Mouse (Mus musculus) skeletal muscle tissue, adult 2 months (tissue): Measurements from ENCODE around the gene Slc43a3.

Source experiments
- DNase-seq: peaks from one replicate; pipeline ENCODE4 v3.0.0-alpha.2; 2012; ENCODE audit warnings: low read depth, low spot score

Gene Slc43a3

DNA sequence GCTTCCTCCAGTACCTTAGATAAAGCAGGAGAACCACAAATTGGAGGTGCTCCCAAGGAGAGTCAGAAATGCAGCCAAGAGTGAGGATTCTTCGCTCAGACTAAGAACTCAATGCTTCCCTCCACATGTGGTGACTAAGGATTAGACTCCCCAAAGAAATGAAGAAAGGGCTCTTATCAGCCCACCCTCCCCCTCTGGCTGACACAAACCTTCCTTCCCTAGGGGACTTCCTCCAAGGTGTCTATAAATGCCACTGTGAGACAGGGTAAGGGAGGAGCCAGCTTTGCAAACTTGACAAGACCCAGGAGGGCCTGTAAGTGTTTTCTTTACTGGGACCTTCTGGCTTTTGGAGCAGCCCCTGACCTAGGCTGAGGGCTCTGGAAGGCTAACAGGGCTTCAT is 43.8 kb downstream of the Slc43a3 start, which contains the start of gene Prg2:
Gene Prg2, plus strand, starts transcription at position 274 of the 400 bp plus-strand sequence.
- DNase-seq, result no peak

DNA sequence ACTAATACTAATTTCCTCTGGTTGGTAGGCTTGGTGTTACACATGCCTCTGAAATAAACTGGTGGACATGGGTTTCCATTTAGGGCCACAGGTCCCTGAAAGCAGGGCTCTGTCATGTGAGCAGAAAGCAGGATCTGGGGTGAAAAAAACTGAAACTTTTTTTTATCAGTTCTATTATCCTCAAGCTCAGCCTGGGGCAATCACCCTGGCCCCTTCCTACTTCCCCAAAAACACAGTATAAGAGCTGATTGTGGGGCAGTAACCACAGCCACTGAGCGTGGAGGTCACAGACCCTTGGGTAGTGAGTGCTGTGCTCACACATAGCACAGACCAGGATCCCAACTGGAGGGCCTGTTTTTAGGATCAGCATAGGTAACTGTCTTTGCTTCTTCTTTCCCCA is 51.6 kb downstream of the Slc43a3 start, which contains the start of gene Prg3:
Gene Prg3, plus strand, starts transcription at position 286 of the 400 bp plus-strand sequence.
- DNase-seq, result no peak

DNA sequence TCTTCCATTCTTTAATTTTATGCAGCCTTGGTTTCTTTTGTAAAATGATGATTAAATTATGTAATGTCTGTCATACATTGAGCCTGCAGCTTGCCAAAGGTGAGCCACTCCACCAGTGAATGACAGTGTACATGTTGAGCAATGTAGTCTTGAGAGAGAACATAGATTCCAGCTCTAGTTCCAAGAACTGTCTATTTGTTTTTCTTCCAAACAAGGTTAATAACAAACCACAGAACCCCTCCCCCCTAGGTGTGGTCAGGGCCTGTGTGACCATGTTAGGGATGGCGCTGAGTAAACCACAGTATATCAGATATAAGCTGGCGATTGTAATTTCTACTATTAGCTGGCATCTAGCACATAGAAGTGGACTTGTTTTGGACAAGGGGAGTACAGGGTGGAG is 60.0 kb downstream of the Slc43a3 start:
- DNase-seq, result no peak

DNA sequence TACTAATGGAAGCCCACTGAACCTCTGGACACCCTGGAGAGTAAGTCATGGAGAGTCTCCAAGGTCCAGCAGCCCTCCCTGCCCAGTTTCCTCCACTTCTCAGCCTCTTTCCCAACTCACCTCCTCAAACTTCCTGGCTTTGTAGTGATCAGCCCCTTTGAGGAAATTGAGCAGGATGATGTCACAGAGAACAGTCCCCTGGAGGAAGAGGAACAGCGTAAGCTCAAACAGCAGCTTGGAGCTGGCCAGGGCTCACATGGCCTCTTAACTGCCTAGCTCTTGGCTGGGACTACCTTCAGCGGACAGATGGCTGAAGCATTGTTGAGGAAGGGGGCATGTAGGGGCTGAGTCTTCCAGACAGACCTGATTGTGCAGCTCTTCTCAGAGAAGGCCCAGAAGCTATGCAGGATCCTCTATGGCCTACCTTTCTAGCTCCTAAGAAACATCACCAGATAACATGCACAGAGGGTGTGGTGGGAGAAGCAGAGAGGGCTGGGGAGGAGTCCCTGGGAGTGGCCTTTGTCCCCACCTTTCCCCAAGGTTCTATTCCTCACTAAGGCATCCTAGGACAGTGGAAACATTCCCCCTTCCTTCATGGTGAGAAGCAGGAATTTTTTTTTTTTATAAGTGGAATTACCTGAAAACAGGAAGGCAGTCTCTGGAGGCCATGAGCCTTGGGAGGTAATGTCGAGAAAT is 63.3 kb downstream of the Slc43a3 start:
- peak; percentile 34 for DNase-seq

DNA sequence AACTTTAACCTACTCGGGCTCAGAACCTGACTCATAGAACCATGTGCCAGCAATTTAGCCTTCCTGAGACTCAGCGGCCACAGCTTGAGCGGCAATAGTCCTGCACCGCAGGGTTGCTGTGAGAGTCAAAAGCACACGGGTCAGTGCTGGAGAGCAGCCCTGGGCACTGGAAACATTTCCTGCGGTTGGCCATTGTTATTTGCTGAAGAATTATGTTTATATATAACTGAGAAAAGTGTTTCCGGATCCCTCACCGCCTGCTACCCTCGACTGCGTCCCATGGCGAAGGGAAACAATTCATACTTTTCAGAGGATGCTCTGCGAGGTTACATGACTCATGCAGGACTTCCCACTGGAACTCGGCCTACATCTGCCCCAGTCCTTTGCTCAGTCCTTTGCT is 65.1 kb downstream of the Slc43a3 start:
- DNase-seq, result peak; percentile 20

DNA sequence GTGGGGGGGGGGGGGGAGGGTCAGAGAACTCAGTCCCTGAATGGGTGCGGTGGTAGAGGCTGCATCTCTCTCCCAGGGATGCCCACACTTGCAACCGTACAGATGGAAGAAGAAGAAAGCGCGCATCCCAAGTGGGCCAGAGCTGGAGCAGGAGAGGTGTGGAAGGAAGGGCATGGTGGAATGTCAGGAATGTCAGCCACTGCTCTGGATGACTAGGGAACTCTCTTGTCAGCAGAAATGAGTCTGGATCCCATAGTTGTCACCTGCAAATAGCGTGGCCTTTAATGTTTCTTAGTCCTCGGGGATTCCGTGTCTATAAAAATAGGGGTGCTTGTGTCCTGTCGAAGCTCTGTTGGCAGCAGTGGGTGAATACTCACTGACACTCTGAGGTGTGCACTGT is 66.2 kb downstream of the Slc43a3 start:
- no peak for DNase-seq

DNA sequence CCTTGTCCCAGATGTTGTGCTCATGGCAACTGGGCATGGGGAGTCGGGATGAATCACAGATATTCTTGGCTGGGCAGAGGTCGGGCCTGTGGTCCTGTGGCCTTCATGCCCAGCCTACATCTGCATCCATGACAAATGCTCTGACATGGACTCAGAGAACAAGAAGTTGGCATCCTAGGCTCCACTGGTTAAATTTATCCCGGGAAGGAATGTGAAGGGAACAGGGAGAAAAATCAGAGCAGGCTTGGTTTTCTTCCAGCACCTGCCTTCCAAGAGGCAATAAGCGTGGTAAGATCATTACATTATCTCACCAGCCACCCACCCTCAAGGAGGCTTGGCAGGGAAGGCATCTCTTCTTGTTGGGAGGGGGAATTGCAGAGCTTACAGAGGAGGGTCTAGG is 68.0 kb downstream of the Slc43a3 start:
- DNase-seq, result no peak

DNA sequence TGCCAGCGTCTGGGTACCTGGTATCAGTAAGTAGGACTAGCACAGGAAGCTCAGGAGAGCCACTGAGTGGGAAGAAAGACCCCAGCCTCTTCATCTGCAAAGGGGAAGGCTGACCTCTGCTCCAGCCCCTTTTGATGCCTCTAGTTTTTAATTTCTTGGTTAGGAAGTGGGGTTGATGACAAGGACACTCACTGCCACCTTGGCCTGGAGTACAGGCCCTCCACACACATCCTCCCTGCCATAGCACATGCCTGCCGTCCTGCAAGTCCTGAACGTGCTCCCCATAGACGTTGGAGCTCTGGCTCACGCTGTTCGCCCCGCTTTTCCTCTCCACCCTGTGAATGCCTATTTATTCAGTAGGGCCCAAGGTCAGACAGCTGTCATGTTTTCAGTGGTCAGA is 70.2 kb downstream of the Slc43a3 start:
- DNase-seq, result no peak

DNA sequence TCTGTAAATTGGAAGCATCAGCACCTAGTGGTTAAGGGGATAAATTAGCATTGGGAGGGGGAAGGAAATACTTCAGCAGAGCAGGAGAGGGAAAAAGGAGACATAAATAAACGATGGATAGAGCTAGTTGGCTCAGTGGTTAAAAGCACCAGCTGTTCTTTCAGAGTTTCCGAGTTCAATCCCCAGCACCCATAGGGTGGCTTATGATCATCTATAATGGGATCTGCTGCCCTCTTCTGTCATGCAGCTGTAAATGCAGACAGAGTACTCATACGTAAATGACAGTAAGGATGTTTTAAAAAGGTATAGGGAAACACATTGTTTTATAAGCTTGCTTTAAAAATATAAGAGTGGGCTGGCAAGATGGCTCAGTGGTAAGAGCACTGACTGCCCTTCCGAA is 71.3 kb downstream of the Slc43a3 start:
- no peak for DNase-seq
